Mouse (Mus musculus) erythroblast, embryonic 14.5 days (primary cell): ENCODE measurements at regions not wholly inside any gene's neighbourhood (a gene's known extent, or its start where the extent isn't known, plus 50 kb on each side); places are given as distances from the start of the nearest gene placed in this dataset.

Experiments used
- GATA1 ChIP-seq: IDR thresholded peaks from 2 replicates; pipeline ENCODE4 v1.6.1; 2012; ENCODE audit warnings: low read length, inconsistent platforms, mixed read lengths
- TAL1 ChIP-seq: IDR thresholded peaks from 3 replicates; pipeline ENCODE4 v1.6.1; 2012; ENCODE audit warnings: low read length, inconsistent platforms, mixed read lengths

DNA sequence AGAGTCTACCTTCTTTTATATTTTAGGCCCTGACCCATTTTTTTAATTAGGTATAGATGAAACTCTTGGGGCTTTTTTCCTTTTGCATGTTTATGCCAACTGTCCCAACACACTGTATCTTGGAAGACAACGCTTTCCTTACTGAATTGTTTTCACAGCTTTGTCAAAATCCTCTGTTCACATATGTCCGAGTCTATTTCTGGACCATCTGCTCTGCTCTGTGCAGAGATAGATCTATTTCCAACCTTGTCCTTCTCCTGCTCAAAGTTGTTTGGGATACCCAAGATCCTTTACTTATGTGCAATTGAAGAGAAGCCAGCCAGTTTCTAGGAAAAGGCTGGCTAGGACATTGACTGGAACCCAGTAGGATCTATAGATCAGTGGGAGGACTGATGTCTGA is 403.6 kb upstream of the Zdhhc25 start:
- TF ChIP-seq GATA1: no peak
- TF ChIP-seq TAL1: no peak
